Mouse (Mus musculus) adrenal gland, adult (tissue): Measurements from ENCODE around the gene Ankrd28.
A peak's percentile ranks its signal among the peaks of the same experiment; 100 is the strongest.

ENCODE experiments used
- DNase-seq, 2 experiments: peaks; one replicate each; pipeline ENCODE4 v3.0.0; 2022 to 2023; ENCODE audit warnings: low spot score in 1 of 2; ENCODE audit not compliant: inconsistent age in 2 of 2

Gene Ankrd28

GRCm38 (mm10) chr14:31718332-31718731 lies 112.1 kb downstream of the Ankrd28 start:
- no peak for DNase-seq

GRCm38 (mm10) chr14:31717360-31717759 lies 113.1 kb downstream of the Ankrd28 start:
- no peak for DNase-seq

- no peak for DNase-seq
Observed at GRCm38 (mm10) chr14:31715669-31716068, 114.8 kb downstream of the Ankrd28 start.

GRCm38 (mm10) chr14:31709343-31709742 lies 121.1 kb downstream of the Ankrd28 start:
- DNase-seq = no peak

DNA sequence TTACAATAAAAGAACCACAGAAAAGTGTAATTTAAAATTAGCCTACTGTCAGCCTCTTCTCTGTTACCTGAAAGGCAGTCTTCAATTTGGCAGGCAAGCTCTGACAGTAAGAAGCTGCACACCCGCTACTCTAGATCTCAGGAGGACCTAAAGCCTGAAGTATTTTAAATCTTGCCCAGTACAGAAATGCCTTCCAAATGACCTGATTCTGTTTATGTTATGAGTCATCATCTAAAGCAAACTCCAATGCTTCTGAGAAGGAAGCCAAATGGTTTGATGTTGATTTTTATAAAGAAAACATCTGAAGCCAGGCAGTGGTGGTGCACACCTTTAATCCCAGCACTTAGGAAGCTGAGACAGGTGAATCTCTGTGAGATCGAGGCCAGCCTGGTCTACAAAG lies 130.1 kb downstream of the Ankrd28 start:
- DNase-seq = no peak

- no peak for DNase-seq
Observed at GRCm38 (mm10) chr14:31697755-31698154, 132.7 kb downstream of the Ankrd28 start.

- DNase-seq = no peak
Observed at GRCm38 (mm10) chr14:31697346-31697745, 133.1 kb downstream of the Ankrd28 start.

DNA sequence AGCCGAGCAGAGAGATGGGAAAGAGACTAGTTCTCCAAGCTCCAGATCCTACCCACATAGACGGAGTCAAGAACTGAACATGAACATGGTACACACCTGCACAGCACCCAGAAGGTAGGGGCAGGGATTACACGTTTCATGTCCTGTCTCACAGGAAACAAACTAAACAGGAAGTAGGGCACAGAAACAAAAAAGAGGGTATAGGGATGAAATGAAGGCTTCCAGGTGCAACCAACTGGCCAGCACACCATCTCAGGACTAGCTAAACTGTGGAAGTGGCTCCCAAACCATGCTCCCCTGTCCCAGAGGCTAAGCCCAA lies 133.5 kb downstream of the Ankrd28 start:
- DNase-seq = no peak

DNA sequence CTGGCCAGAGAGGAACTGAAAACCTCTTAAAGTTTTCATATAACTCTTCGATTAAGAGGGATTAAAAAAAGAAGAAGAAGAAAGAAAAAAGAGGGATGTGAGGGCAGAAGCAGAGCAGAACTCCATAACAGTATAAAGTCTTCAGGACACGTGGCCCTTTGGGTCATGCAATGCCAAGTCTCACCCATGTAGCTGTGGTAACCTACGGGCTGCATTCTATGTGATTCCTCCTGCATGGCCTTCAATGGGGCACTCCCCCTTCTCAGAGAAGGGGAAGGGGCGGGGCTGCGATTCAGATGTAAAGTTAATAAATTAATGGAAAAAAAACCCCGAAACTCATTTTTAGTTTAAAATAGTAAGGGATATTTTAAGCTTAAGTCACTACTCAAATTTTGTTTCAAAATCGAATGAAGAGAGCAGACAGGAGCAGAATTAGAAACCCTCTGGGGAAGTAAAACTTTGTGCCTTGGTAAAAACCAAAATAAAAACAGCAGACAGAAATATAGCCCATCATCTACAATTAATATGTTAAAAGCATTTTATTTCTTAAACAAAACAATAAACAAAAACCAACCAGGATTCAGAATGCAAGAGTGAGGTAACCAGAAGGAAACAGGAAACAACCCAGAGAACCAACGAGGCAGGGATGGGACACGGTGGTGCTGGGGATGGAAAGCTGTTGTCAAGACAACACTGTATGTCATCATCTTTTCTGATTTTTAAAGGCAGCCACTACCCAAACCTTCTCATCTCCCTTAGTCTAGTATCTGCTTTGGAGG lies 134.1 kb downstream of the Ankrd28 start:
- no peak for DNase-seq

GRCm38 (mm10) chr14:31692536-31692935 lies 137.9 kb downstream of the Ankrd28 start:
- DNase-seq = no peak

DNA sequence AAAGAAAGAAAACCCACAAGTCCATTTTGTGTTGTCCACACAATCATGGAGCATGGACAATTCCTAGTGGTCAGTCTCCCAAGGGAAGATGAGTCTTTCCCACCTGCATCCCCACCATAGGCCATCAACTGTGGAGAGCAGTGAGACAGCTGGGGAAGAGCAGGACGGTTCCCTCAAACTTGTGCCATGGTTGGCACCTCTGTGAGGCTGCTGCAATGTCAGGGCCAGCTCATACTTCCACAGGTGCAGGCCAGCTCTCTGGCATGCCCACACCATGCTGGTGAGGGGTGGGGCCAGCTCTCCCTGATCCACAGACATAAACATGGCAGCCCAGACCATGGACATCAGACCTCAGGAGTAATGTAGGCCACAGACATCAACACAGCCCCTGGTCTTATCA lies 144.2 kb downstream of the Ankrd28 start:
- no peak for DNase-seq

DNA sequence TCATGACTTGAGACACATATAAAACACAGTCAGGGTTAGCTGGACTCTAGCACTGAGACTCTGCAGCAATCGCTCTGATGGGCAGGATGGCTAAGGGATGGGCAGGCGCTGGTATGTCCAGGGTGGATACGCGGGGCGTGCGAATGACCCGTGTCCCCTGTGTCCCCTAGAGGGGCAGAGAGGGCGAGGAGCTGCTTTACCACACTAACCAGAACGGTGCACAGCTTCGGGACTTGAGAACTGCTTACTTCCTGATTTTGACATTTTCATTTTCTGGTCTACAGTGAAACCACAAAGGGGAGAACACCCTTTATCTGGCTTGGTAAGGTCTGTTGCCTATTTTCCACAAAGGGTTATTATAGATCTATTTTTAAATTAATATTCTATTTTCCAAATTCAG lies 144.8 kb downstream of the Ankrd28 start:
- DNase-seq = no peak

DNA sequence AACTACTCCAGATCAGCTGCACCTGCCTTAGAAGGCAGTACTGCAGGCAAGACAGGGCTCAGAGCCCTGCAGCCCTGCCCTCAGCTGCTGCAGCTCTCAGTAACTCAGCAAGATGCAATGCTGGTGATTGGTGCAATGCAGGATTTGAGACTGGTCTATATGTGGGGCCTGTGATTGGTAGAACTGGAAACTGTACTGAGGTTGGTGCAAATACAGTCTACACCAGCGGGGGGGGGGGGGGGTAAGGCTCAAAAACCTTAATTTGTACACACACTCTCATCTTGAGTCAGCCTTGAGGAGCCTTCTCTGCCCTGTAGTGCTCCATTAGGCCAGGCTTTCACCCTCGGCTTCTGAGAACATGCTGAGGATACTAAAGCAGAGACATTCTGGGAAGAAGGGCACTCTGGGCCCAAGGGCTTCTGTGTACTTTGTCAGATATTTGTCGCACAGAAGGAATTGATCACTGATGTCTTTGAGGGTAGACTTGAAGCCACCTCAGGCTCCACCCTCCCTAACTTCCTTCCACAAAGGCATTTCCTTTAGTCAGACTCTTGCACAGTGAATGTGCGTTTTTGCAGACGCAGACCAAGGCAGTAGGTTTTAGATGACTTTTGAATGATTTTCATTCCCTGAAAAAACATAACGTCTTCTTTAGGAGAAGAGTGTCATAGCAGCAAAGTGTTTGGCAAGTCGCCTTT lies 146.0 kb downstream of the Ankrd28 start:
- DNase-seq = no peak

GRCm38 (mm10) chr14:31683610-31684009 lies 146.8 kb downstream of the Ankrd28 start:
- DNase-seq = no peak

- DNase-seq = no peak
Observed at GRCm38 (mm10) chr14:31681931-31682555, 148.4 kb downstream of the Ankrd28 start.

DNA sequence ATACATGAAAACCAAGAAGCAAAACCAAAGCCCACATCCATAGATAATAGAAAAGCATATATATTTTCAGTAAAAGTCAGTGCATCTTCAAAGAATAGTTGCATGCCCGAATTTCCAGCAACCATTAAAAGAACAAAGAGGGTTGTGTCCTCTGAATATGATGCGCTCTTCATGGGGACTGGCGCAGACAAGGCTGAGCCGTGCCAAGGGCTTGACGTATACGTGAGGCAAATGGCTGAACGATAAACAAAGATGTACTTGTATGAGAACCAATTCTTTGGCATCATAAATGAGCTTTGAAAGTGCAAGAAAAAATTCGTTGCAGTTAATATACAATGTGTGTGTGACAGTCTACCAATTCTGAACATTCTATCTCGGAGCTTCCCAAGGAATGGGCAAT lies 149.2 kb downstream of the Ankrd28 start:
- no peak for DNase-seq

GRCm38 (mm10) chr14:31680656-31681055 lies 149.8 kb downstream of the Ankrd28 start:
- no peak for DNase-seq

DNA sequence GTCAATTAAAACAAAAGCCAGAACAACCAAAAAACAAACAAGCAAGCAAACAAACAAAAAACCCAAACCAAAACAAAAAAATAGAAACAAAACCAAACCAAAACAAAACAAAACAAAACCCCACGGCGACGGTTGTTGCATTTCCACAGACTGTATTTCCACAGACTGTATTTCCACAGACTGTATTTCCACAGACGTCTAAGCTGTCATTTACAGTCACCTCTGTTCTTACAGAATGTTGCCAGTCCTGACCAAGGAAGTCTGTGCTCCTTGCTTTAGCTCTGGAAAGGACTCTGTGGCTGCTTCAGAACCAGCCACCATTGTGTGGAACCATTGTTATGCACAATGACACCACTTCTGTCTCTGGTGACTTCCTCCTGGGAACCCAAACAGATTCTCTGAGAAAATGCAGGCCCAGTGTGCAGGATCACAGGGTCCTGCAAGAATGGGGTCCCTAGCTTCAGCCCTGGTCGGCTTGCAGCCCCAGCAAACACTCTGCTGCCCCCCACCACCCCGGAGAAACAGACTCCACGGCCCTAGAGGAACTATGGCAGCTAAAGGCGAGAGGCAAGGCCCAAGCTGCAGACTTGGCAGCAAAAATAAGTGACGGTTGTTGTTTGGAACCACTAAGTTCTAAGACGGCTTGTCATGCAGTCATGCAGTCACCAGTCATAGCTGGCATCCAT lies 158.7 kb downstream of the Ankrd28 start:
- DNase-seq = no peak

DNA sequence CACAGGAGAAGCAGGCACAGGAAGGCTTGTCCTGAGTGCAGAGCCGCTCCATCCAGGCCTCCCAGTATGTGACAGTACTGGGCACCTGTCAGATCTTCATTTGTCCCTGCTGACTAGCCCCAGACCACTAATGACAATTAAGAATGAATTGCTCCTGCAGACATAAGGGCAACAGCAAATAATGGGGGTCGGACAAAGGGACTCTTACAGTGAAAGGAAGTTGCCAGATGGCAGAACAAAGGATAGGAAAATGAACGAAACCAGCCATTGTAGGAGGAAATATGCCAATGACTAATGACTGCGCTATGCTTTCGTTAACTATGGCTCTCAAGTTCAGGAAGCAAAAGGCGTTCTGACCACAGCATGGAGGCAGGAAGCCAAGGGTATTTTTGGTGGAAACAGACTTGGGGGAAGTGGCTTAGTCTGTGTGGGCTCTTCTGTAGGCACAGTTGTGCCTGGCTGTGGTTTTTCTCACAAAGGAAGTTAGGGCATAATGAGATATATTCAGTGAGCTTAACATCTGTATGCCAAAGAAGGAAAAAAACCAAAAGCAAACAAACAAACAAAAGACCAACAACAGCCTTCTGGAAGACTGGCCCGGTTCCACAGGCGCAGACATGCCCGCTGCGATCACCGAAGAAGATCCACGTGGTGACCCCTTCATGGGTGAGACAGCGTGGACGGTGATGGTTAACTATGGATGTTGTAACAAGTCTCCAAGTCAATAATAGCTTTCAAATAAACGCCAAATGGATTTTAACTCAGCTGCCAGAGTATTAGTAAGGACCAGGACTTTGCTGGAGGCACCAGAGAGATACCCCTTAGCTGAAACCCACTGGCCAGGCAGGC lies 160.6 kb downstream of the Ankrd28 start:
- DNase-seq = peak in 1 of 2 experiments; percentile 69

GRCm38 (mm10) chr14:31669161-31669611 lies 161.3 kb downstream of the Ankrd28 start:
- DNase-seq = peak; percentile 89 to 95

- no peak for DNase-seq
Observed at GRCm38 (mm10) chr14:31668326-31668725, 162.1 kb downstream of the Ankrd28 start.
